Mouse (Mus musculus): ENCODE measurements around the gene Ms4a13.

DNA sequence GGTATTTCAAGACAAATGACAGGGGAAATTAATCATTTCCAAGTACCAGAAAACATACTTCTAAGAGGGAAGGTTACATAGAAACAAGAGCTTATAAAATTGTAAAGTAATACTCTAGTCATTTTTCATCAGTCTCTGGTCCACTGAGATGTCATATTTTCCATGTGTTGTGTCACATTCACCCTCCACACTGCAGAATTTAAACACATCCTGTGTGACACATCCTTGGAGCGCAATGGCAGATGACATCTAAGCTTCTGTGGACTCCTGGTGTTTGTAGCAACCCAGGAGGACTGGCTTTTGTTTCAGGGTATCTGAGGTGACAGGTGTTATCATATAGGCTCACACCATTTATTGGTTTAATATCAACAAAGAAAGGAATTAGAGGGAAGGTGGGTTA, 66.8 kb downstream of the Ms4a13 start:
- no peak for TF ChIP-seq CTCF (IDR thresholded peaks at IDR 0.05; ENCODE audit: low read depth)
- TF ChIP-seq EP300 (IDR thresholded peaks at IDR 0.05; ENCODE audit: low read depth), result no peak
